Mouse (Mus musculus): ENCODE data around the gene Kif16b. TPM values are rescaled to one million over a fixed set of nuclear protein-coding genes. Genes with fewer than 3 reads are reported as not detected.

Kif16b gene
- polyA plus RNA-seq, 1 experiment, result not detected

- TF ChIP-seq CTCF (IDR thresholded peaks at IDR 0.05; ENCODE audit: insufficient read depth, low read depth, low read length) (no peak), POLR2A (IDR thresholded peaks at IDR 0.05; ENCODE audit: insufficient read depth, low read depth, low read length) (no peak)
- 69% methylated on average over 4 of the region's 4 CpGs for WGBS
- no peak overlapping the region for H3K4me3 ChIP-seq (ENCODE audit: insufficient read depth, low read depth, low read length)
- H3K4me1 ChIP-seq (ENCODE audit: control insufficient read depth, insufficient read depth, low read length), result no peaks in the 10 kb centered on the region
- H3K27ac ChIP-seq (ENCODE audit: insufficient read depth, low read depth, low read length), result no peak overlapping the region
These were observed 20.2 kb downstream of the Kif16b start for GRCm38 (mm10) chr2:142881177-142881576.

GRCm38 (mm10) chr2:142879257-142879818, 22.0 kb downstream of the Kif16b start:
- no peak for TF ChIP-seq CTCF (IDR thresholded peaks at IDR 0.05; ENCODE audit: insufficient read depth, low read depth, low read length)
- no peak for TF ChIP-seq POLR2A (IDR thresholded peaks at IDR 0.05; ENCODE audit: insufficient read depth, low read depth, low read length)
- H3K4me3 ChIP-seq (ENCODE audit: insufficient read depth, low read depth, low read length), result no peak overlapping the region
- H3K27ac ChIP-seq (ENCODE audit: insufficient read depth, low read depth, low read length), result no peak overlapping the region
- no peaks in the 10 kb centered on the region for H3K4me1 ChIP-seq (ENCODE audit: control insufficient read depth, insufficient read depth, low read length)
- WGBS, result 84% methylated on average over 8 of the region's 8 CpGs

GRCm38 (mm10) chr2:142876636-142877035, 24.7 kb downstream of the Kif16b start:
- Histone ChIP-seq H3K27ac (ENCODE audit: insufficient read depth, low read depth, low read length) (no peak overlapping the region), H3K4me1 (ENCODE audit: control insufficient read depth, insufficient read depth, low read length) (no peaks in the 10 kb centered on the region), H3K4me3 (ENCODE audit: insufficient read depth, low read depth, low read length) (no peak overlapping the region)
- WGBS, result 95% methylated on average over 2 of the region's 2 CpGs
- TF ChIP-seq POLR2A (IDR thresholded peaks at IDR 0.05; ENCODE audit: insufficient read depth, low read depth, low read length), result no peak
- no peak for TF ChIP-seq CTCF (IDR thresholded peaks at IDR 0.05; ENCODE audit: insufficient read depth, low read depth, low read length)

GRCm38 (mm10) chr2:142875936-142876335, 25.4 kb downstream of the Kif16b start:
- H3K4me3 ChIP-seq (ENCODE audit: insufficient read depth, low read depth, low read length), result no peak overlapping the region
- no peak for TF ChIP-seq CTCF (IDR thresholded peaks at IDR 0.05; ENCODE audit: insufficient read depth, low read depth, low read length)
- no peak overlapping the region for H3K27ac ChIP-seq (ENCODE audit: insufficient read depth, low read depth, low read length)
- WGBS, result 81% methylated on average over 4 of the region's 4 CpGs
- H3K4me1 ChIP-seq (ENCODE audit: control insufficient read depth, insufficient read depth, low read length), result no peaks in the 10 kb centered on the region

GRCm38 (mm10) chr2:142874562-142874961, 26.8 kb downstream of the Kif16b start:
- Histone ChIP-seq H3K27ac (ENCODE audit: insufficient read depth, low read depth, low read length) (no peak overlapping the region), H3K4me1 (ENCODE audit: control insufficient read depth, insufficient read depth, low read length) (no peaks in the 10 kb centered on the region), H3K4me3 (ENCODE audit: insufficient read depth, low read depth, low read length) (no peak overlapping the region)
- 84% methylated on average over 2 of the region's 2 CpGs for WGBS
- TF ChIP-seq CTCF (IDR thresholded peaks at IDR 0.05; ENCODE audit: insufficient read depth, low read depth, low read length) (no peak), POLR2A (IDR thresholded peaks at IDR 0.05; ENCODE audit: insufficient read depth, low read depth, low read length) (no peak)

GRCm38 (mm10) chr2:142870055-142870454, 31.3 kb downstream of the Kif16b start:
- Histone ChIP-seq H3K4me1 (ENCODE audit: control insufficient read depth, insufficient read depth, low read length) (0 out of 2 replicates have a peak, but pooled peaks cover under 1% of the 10 kb centered on the region), H3K27ac (ENCODE audit: insufficient read depth, low read depth, low read length) (no peak overlapping the region), H3K4me3 (ENCODE audit: insufficient read depth, low read depth, low read length) (no peak overlapping the region)
- no peak for TF ChIP-seq POLR2A (IDR thresholded peaks at IDR 0.05; ENCODE audit: insufficient read depth, low read depth, low read length)
- TF ChIP-seq CTCF (IDR thresholded peaks at IDR 0.05; ENCODE audit: insufficient read depth, low read depth, low read length), result no peak
- WGBS, result 93% methylated on average over 8 of the region's 8 CpGs

GRCm38 (mm10) chr2:142867481-142867880, 33.9 kb downstream of the Kif16b start:
- TF ChIP-seq POLR2A (IDR thresholded peaks at IDR 0.05; ENCODE audit: insufficient read depth, low read depth, low read length) (no peak), CTCF (IDR thresholded peaks at IDR 0.05; ENCODE audit: insufficient read depth, low read depth, low read length) (no peak)
- 56% methylated on average over 2 of the region's 2 CpGs for WGBS
- Histone ChIP-seq H3K27ac (ENCODE audit: insufficient read depth, low read depth, low read length) (no peak overlapping the region), H3K4me3 (ENCODE audit: insufficient read depth, low read depth, low read length) (no peak overlapping the region), H3K4me1 (ENCODE audit: control insufficient read depth, insufficient read depth, low read length) (0 out of 2 replicates have a peak, but pooled peaks cover 2% of the 10 kb centered on the region)

GRCm38 (mm10) chr2:142860994-142861393, 40.3 kb downstream of the Kif16b start:
- Histone ChIP-seq H3K27ac (ENCODE audit: insufficient read depth, low read depth, low read length) (no peak overlapping the region), H3K4me1 (ENCODE audit: control insufficient read depth, insufficient read depth, low read length) (0 out of 2 replicates have a peak, but pooled peaks cover 2% of the 10 kb centered on the region), H3K4me3 (ENCODE audit: insufficient read depth, low read depth, low read length) (no peak overlapping the region)
- TF ChIP-seq CTCF (IDR thresholded peaks at IDR 0.05; ENCODE audit: insufficient read depth, low read depth, low read length), result no peak
- no peak for TF ChIP-seq POLR2A (IDR thresholded peaks at IDR 0.05; ENCODE audit: insufficient read depth, low read depth, low read length)
- 79% methylated on average over 6 of the region's 6 CpGs for WGBS

- Histone ChIP-seq H3K4me1 (ENCODE audit: control insufficient read depth, insufficient read depth, low read length) (no peaks in the 10 kb centered on the region), H3K27ac (ENCODE audit: insufficient read depth, low read depth, low read length) (no peak overlapping the region), H3K4me3 (ENCODE audit: insufficient read depth, low read depth, low read length) (no peak overlapping the region)
- WGBS, result 65% methylated on average over 4 of the region's 4 CpGs
- no peak for TF ChIP-seq CTCF (IDR thresholded peaks at IDR 0.05; ENCODE audit: insufficient read depth, low read depth, low read length)
- no peak for TF ChIP-seq POLR2A (IDR thresholded peaks at IDR 0.05; ENCODE audit: insufficient read depth, low read depth, low read length)
These were observed 41.9 kb downstream of the Kif16b start for GRCm38 (mm10) chr2:142859452-142859851.

- TF ChIP-seq POLR2A (IDR thresholded peaks at IDR 0.05; ENCODE audit: insufficient read depth, low read depth, low read length), result no peak
- TF ChIP-seq CTCF (IDR thresholded peaks at IDR 0.05; ENCODE audit: insufficient read depth, low read depth, low read length), result no peak
- 47% methylated on average over 3 of the region's 3 CpGs for WGBS
- Histone ChIP-seq H3K27ac (ENCODE audit: insufficient read depth, low read depth, low read length) (no peak overlapping the region), H3K4me3 (ENCODE audit: insufficient read depth, low read depth, low read length) (no peak overlapping the region), H3K4me1 (ENCODE audit: control insufficient read depth, insufficient read depth, low read length) (no peaks in the 10 kb centered on the region)
These were observed 62.6 kb downstream of the Kif16b start for GRCm38 (mm10) chr2:142838775-142839174.

All from olfactory bulb, adult 2 months (tissue).